Mouse (Mus musculus) kidney, embryonic 15.5 days (tissue): Measurements from ENCODE around the gene Sprtn. TPM values are rescaled to one million over a fixed set of nuclear protein-coding genes. Genes with fewer than 3 reads are reported as not detected.

Source experiments
- ATAC-seq: fragments of 200-750 bp; cut with Nextera tagmentation; replicated peaks from 2 replicates; pipeline ENCODE4 v1.8.0; 2017; ENCODE audit warnings: moderate TSS enrichment; ENCODE audit not compliant: low FRiP score
- H3K27ac ChIP-seq: fragments of 300-500 bp; sonication (generic); 2 replicates; pipeline ENCODE4 v1.5.1; 2015; ENCODE audit warnings: mild to moderate bottlenecking, inconsistent platforms
- H3K27me3 ChIP-seq: fragments of 300-500 bp; sonication (generic); 2 replicates; pipeline ENCODE4 v1.6.1; 2015; ENCODE audit warnings: inconsistent platforms
- H3K36me3 ChIP-seq: fragments of 300-500 bp; sonication (generic); 2 replicates; pipeline ENCODE4 v1.6.1; 2015; ENCODE audit warnings: inconsistent platforms
- H3K4me1 ChIP-seq: fragments of 300-500 bp; sonication (generic); 2 replicates; pipeline ENCODE4 v1.6.1; 2015; ENCODE audit warnings: inconsistent platforms
- H3K4me2 ChIP-seq: fragments of 300-500 bp; sonication (generic); 2 replicates; pipeline ENCODE4 v1.6.1; 2015; ENCODE audit warnings: moderate library complexity, mild to moderate bottlenecking, inconsistent platforms
- H3K4me3 ChIP-seq: fragments of 300-500 bp; sonication (generic); replicated peaks from 2 replicates; pipeline ENCODE4 v1.5.1; 2015; ENCODE audit warnings: mild to moderate bottlenecking, inconsistent platforms
- H3K9ac ChIP-seq: fragments of 300-500 bp; sonication (generic); 2 replicates; pipeline ENCODE4 v1.6.1; 2015; ENCODE audit warnings: mild to moderate bottlenecking, inconsistent platforms
- H3K9me3 ChIP-seq: fragments of 300-500 bp; sonication (generic); replicated peaks from 2 replicates; pipeline ENCODE4 v1.6.1; 2016; ENCODE audit warnings: inconsistent platforms
- WGBS: fragments of 180-500 bp; shearing (Covaris S2); methylation state at CpG from one replicate; pipeline ENCODE4 v1.1.7; 2015; ENCODE audit warnings: mixed read lengths; 5-methylcytosine and 5-hydroxymethylcytosine counted together
- polyA plus RNA-seq: library from polyadenylated mRNA; unstranded; fragments of >200 nt; fragmentation: Nextera tagmentation; extraction: Ambion mirVana; gene quantifications from 2 replicates; pipeline ENCODE4 v1.2.1, GENCODE M21; 2015

Sprtn gene
- 9.7 and 10.2 TPM in 2 replicates for polyA plus RNA-seq

DNA sequence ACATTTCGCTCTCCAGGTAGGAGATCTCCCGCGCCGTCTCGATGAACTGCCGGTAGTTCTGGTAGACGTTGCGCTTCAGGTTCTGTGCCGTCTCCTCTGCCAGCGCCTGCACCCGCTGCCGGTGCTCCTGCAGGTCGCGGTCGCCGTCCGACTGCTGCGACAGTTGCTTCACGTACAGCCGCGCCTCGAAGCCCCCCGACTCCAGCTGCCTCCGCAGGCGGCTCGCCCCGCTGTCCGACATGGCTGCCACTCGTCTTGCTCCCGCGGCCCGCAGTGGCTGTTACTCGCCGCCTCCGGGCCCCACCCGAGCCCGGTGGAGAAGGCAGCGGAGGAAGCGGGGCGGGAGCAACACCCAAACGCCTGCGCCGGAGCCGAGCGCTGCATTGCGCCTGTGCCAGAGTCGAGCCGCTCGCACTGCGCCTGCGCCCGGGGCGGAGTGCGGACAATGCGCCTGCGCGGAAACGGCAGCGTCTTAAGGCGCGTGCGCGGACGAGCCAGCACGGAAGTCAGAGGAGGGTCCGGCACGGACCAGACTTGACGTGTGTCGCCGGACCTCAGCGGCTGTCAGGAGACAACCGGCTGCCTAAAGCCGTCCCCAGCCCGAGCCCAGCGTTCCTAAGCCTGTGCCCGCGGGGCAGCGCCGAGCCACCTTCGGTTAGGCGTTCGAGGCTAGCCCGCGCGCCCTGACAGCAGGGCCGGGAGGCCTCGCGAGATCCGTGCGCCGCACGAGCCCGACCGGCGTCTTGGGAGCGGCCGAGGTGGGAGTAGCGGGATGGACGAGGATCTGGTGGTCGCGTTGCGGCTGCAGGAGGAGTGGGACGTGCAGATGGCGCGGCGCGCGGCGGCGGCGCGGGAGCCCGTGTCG, at the start of gene Sprtn, which contains the start of gene Exoc8:
TSS of gene Sprtn (plus strand) at position 501 of the 865 bp plus-strand sequence.
TSS of gene Exoc8 (minus strand) at position 320 of the 865 bp plus-strand sequence.
- Histone ChIP-seq H3K4me2 (peak within 1 kb of the TSS; percentile 99), H3K9me3 (no peaks in the 10 kb centered on the region), H3K36me3 (peaks cover 68% of the 10 kb centered on the region), H3K4me1 (peaks cover 34% of the 10 kb centered on the region), H3K9ac (peak within 1 kb of the TSS; percentile 81), H3K27ac (peak within 1 kb of the TSS; percentile 87), H3K4me3 (peak within 1 kb of the TSS; percentile 89), H3K27me3 (no peaks in the 10 kb centered on the region)
- ATAC-seq: peak; percentile 89
- WGBS: under 1% methylated on average over 114 of the region's 114 CpGs

DNA sequence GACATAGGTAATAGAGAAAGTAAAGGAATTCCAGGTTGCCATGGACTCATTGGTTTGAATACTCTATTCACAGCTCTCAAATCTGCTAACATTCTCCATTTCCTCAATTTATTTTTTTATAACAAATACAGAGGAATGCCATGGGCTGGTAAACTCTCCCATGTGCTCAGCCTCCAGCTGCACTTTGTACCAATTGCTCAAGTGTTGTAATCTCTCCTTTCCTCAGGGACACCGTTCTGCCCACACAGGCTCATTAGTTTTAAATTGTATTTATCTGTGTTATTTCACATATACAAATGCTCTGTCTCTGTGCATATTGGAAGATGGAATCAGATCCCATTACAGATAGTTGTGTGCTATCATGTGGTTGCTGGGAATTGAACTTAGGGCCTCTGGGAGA, 44.2 kb upstream of the Sprtn start:
- H3K9ac ChIP-seq: no peak overlapping the region
- H3K36me3 ChIP-seq: peaks cover 63% of the 10 kb centered on the region
- peaks cover 50% of the 10 kb centered on the region for H3K9me3 ChIP-seq
- H3K4me3 ChIP-seq: no peak overlapping the region
- WGBS: 98% methylated on average over 1 of the region's 1 CpGs
- no peak overlapping the region for H3K4me2 ChIP-seq
- no peaks in the 10 kb centered on the region for H3K4me1 ChIP-seq
- no peak overlapping the region for H3K27ac ChIP-seq
- no peak for ATAC-seq
- no peaks in the 10 kb centered on the region for H3K27me3 ChIP-seq

DNA sequence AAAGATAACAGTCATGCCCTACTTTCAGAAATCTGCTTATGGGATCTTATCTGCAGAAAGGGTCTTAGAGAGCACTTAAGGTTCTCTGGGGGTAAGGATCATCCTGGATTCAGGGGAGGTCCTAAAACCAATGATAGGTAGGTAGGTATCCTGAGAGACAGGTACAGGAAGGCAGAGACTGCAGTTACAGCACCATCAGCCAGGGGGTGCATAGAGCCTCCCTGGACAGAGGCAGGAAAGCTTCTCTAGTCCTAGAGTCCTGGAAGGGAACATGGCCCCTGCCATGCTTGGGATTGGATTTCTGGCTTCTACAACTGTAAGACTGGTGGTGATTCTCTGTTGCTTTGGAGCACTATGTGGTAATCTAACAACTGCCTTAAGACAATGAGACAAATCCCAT, 38.2 kb upstream of the Sprtn start:
- ATAC-seq: no peak
- Histone ChIP-seq H3K27ac (no peak overlapping the region), H3K27me3 (no peaks in the 10 kb centered on the region), H3K36me3 (peaks cover 68% of the 10 kb centered on the region), H3K9me3 (peaks cover 31% of the 10 kb centered on the region), H3K9ac (no peak overlapping the region), H3K4me1 (peaks cover 14% of the 10 kb centered on the region), H3K4me2 (no peak overlapping the region), H3K4me3 (no peak overlapping the region)

DNA sequence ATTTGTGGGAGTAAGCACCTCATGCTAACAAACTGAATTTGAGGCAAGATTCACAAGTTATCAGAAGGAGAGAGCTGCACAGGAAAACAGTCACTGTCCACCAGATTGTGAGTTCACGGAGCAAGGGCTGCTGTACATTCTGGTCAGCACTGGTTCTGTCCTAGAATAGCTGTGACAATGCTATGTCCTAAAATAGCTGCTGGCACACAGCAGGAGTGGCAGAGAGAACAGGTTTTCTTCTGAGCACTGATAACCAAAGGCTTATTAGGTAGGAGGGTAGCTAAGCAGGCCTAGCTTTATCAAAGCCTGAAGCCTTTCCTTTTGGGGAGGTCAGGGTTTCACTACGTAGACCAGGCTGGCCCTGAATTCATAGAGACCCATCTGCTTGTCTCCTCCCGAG, 37.5 kb upstream of the Sprtn start:
- Histone ChIP-seq H3K4me2 (no peak overlapping the region), H3K4me1 (peaks cover 14% of the 10 kb centered on the region), H3K36me3 (peaks cover 63% of the 10 kb centered on the region), H3K27me3 (no peaks in the 10 kb centered on the region), H3K9me3 (peaks cover 24% of the 10 kb centered on the region), H3K4me3 (no peak overlapping the region), H3K9ac (no peak overlapping the region), H3K27ac (no peak overlapping the region)
- 97% methylated on average over 3 of the region's 3 CpGs for WGBS
- no peak for ATAC-seq

GRCm38 (mm10) chr8:124862321-124863162, 35.1 kb upstream of the Sprtn start, which contains the start of the genes Gnpat and 2810004N23Rik:
Gnpat (plus strand) TSS chr8:124863033.
2810004N23Rik (minus strand) TSS chr8:124863120.
- Histone ChIP-seq H3K9me3 (peaks cover under 1% of the 10 kb centered on the region; the same call in 1 of the 2 replicates), H3K9ac (peak within 1 kb of the TSS; percentile 96), H3K4me3 (peak within 1 kb of the TSS; percentile 95), H3K27me3 (no peaks in the 10 kb centered on the region), H3K36me3 (peaks cover 48% of the 10 kb centered on the region), H3K27ac (peak within 1 kb of the TSS; percentile 96), H3K4me2 (peak within 1 kb of the TSS; percentile 75), H3K4me1 (peaks cover 14% of the 10 kb centered on the region)
- ATAC-seq: peak; percentile 98
- 1% methylated on average over 55 of the region's 55 CpGs for WGBS

- H3K9ac ChIP-seq: peak overlapping the region; percentile 96
- H3K27ac ChIP-seq: peak overlapping the region; percentile 96
- peak overlapping the region; percentile 95 for H3K4me3 ChIP-seq
- H3K4me1 ChIP-seq: peaks cover 14% of the 10 kb centered on the region
- no peaks in the 10 kb centered on the region for H3K9me3 ChIP-seq
- no peaks in the 10 kb centered on the region for H3K27me3 ChIP-seq
- WGBS: under 1% methylated on average over 33 of the region's 33 CpGs
- peaks cover 41% of the 10 kb centered on the region for H3K36me3 ChIP-seq
- ATAC-seq: peak; percentile 85
- peak overlapping the region; percentile 75 for H3K4me2 ChIP-seq
Measured at GRCm38 (mm10) chr8:124863163-124863677, 34.5 kb upstream of the Sprtn start.

- ATAC-seq: no peak
- peaks cover 14% of the 10 kb centered on the region for H3K4me1 ChIP-seq
- H3K36me3 ChIP-seq: peaks cover 36% of the 10 kb centered on the region
- H3K4me2 ChIP-seq: peak overlapping the region; percentile 75
- peak overlapping the region; percentile 96 for H3K27ac ChIP-seq
- no peaks in the 10 kb centered on the region for H3K9me3 ChIP-seq
- H3K4me3 ChIP-seq: peak overlapping the region; percentile 95
- no peaks in the 10 kb centered on the region for H3K27me3 ChIP-seq
- 14% methylated on average over 8 of the region's 8 CpGs for WGBS
- H3K9ac ChIP-seq: peak overlapping the region; percentile 96
Measured at GRCm38 (mm10) chr8:124863729-124864128, 34.0 kb upstream of the Sprtn start.

DNA sequence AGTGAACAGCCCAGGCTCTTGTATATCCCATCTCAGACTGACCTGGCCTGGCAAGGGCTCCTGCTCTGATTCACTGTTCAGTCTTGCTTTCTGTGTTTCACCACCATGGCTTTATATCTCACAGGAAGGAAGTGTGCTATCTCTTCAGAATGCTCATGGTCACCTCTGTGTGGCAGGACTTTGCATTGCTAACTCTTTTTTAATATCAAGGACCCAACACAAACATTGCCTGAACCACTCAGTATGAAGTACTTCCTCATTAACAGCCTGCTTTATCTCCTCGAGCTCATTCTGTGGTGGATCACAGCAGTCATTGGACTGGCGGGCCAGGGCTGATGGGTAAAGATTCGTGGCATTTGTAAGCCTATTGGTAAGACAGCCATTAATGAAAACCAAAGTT, 31.0 kb upstream of the Sprtn start:
- Histone ChIP-seq H3K9me3 (no peaks in the 10 kb centered on the region), H3K36me3 (peaks cover 21% of the 10 kb centered on the region), H3K27ac (no peak overlapping the region), H3K4me3 (no peak overlapping the region), H3K9ac (no peak overlapping the region), H3K4me2 (no peak overlapping the region), H3K27me3 (no peaks in the 10 kb centered on the region), H3K4me1 (peaks cover 10% of the 10 kb centered on the region)
- no peak for ATAC-seq
- WGBS: 63% methylated on average over 3 of the region's 3 CpGs

GRCm38 (mm10) chr8:124867126-124867525, 30.6 kb upstream of the Sprtn start:
- WGBS: 30% methylated on average over 2 of the region's 2 CpGs
- Histone ChIP-seq H3K4me3 (no peak overlapping the region), H3K27me3 (no peaks in the 10 kb centered on the region), H3K4me2 (no peak overlapping the region), H3K9ac (no peak overlapping the region), H3K27ac (no peak overlapping the region), H3K36me3 (peaks cover 26% of the 10 kb centered on the region), H3K9me3 (no peaks in the 10 kb centered on the region), H3K4me1 (peaks cover 7% of the 10 kb centered on the region)
- ATAC-seq: no peak

GRCm38 (mm10) chr8:124869708-124870107, 28.0 kb upstream of the Sprtn start:
- no peaks in the 10 kb centered on the region for H3K4me1 ChIP-seq
- no peaks in the 10 kb centered on the region for H3K27me3 ChIP-seq
- H3K4me2 ChIP-seq: no peak overlapping the region
- no peak overlapping the region for H3K4me3 ChIP-seq
- peaks cover 51% of the 10 kb centered on the region for H3K36me3 ChIP-seq
- ATAC-seq: no peak
- no peaks in the 10 kb centered on the region for H3K9me3 ChIP-seq
- no peak overlapping the region for H3K9ac ChIP-seq
- 45% methylated on average over 6 of the region's 6 CpGs for WGBS
- no peak overlapping the region for H3K27ac ChIP-seq

DNA sequence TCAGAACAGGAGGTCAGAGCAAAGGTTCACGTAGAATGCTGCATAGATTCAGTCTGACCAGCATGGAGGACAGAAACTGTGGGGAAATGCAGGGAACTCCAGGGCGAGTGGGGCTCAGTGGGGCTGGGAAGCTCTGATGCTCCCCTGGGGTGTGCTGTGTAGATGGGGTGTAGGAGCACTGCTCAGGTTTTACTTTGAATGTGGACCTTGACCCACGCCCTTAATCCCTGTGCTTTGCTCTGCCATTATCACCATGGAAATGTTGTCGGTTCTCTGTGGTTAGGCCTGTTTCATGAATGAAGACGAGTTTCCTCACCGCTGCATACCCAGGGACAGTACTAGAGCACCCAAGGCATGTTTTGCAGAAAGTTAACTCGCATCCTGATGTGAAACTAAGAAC, 26.2 kb upstream of the Sprtn start:
- no peak overlapping the region for H3K4me2 ChIP-seq
- no peak overlapping the region for H3K4me3 ChIP-seq
- no peaks in the 10 kb centered on the region for H3K9me3 ChIP-seq
- no peak overlapping the region for H3K9ac ChIP-seq
- no peaks in the 10 kb centered on the region for H3K4me1 ChIP-seq
- WGBS: 94% methylated on average over 7 of the region's 7 CpGs
- H3K36me3 ChIP-seq: peaks cover 61% of the 10 kb centered on the region
- no peak for ATAC-seq
- H3K27ac ChIP-seq: no peak overlapping the region
- no peaks in the 10 kb centered on the region for H3K27me3 ChIP-seq
